Mouse (Mus musculus): ENCODE data around the gene Nme1. TPM values are rescaled to one million over a fixed set of nuclear protein-coding genes. Genes with fewer than 3 reads are reported as not detected.

Nme1 gene
- 188 and 217 TPM in 2 replicates for polyA plus RNA-seq (2012; rRNA removed)

GRCm38 (mm10) chr11:93968005-93968847 lies at the start of gene Nme1, which contains the start of gene Gm20390:
Gene Nme1 (minus strand): TSS chr11:93968521.
Gene Gm20390 (minus strand): TSS chr11:93968293.
- peak within 1 kb of the TSS; percentile 42 for H3K27ac ChIP-seq (ENCODE audit: control insufficient read depth, insufficient read depth, low read length)
- peaks cover 5% of the 10 kb centered on the region for H3K4me1 ChIP-seq (replicated peaks; ENCODE audit: control insufficient read depth, insufficient read depth, low read length)
- H3K36me3 ChIP-seq (ENCODE audit: control insufficient read depth, insufficient read depth, low read length) = peaks cover 19% of the 10 kb centered on the region; the same call in 1 of the 2 replicates
- H3K4me3 ChIP-seq (ENCODE audit: control insufficient read depth, insufficient read depth, low read length) = peak within 1 kb of the TSS; percentile 77
- DNase-seq = peak; percentile 97
- H3K27me3 ChIP-seq (ENCODE audit: control insufficient read depth, insufficient read depth, low read length) = no peaks in the 10 kb centered on the region
- TF ChIP-seq POLR2A (IDR thresholded peaks at IDR 0.05; ENCODE audit: control insufficient read depth, extremely low read depth, insufficient read depth, low read length, poor library complexity) (no peak), CTCF (IDR thresholded peaks at IDR 0.05; ENCODE audit: borderline replicate concordance, control insufficient read depth, extremely low read depth, insufficient read depth, low read length, poor library complexity) (peak; percentile 8; the same call in 1 of the 2 replicates)
- under 1% methylated on average over 40 of the region's 40 CpGs for WGBS

- 94% methylated on average over 2 of the region's 2 CpGs for WGBS
- Histone ChIP-seq H3K4me1 (replicated peaks; ENCODE audit: control insufficient read depth, insufficient read depth, low read length) (no peaks in the 10 kb centered on the region), H3K27ac (ENCODE audit: control insufficient read depth, insufficient read depth, low read length) (no peak overlapping the region), H3K4me3 (ENCODE audit: control insufficient read depth, insufficient read depth, low read length) (no peak overlapping the region), H3K27me3 (ENCODE audit: control insufficient read depth, insufficient read depth, low read length) (no peaks in the 10 kb centered on the region), H3K36me3 (ENCODE audit: control insufficient read depth, insufficient read depth, low read length) (no peaks in the 10 kb centered on the region)
- no peak for DNase-seq
- TF ChIP-seq CTCF (IDR thresholded peaks at IDR 0.05; ENCODE audit: borderline replicate concordance, control insufficient read depth, extremely low read depth, insufficient read depth, low read length, poor library complexity) (no peak), POLR2A (IDR thresholded peaks at IDR 0.05; ENCODE audit: control insufficient read depth, extremely low read depth, insufficient read depth, low read length, poor library complexity) (no peak)
Measured at GRCm38 (mm10) chr11:94003346-94003745, 35.0 kb upstream of the Nme1 start.

- H3K27ac ChIP-seq (ENCODE audit: control insufficient read depth, insufficient read depth, low read length) = no peak overlapping the region
- peaks cover 8% of the 10 kb centered on the region for H3K4me1 ChIP-seq (replicated peaks; ENCODE audit: control insufficient read depth, insufficient read depth, low read length)
- no peaks in the 10 kb centered on the region for H3K27me3 ChIP-seq (ENCODE audit: control insufficient read depth, insufficient read depth, low read length)
- no peak for TF ChIP-seq POLR2A (IDR thresholded peaks at IDR 0.05; ENCODE audit: control insufficient read depth, extremely low read depth, insufficient read depth, low read length, poor library complexity)
- no peak for TF ChIP-seq CTCF (IDR thresholded peaks at IDR 0.05; ENCODE audit: borderline replicate concordance, control insufficient read depth, extremely low read depth, insufficient read depth, low read length, poor library complexity)
- no peaks in the 10 kb centered on the region for H3K36me3 ChIP-seq (ENCODE audit: control insufficient read depth, insufficient read depth, low read length)
- no peak for DNase-seq
- H3K4me3 ChIP-seq (ENCODE audit: control insufficient read depth, insufficient read depth, low read length) = no peak overlapping the region
Measured at GRCm38 (mm10) chr11:93999276-93999675, 31.0 kb upstream of the Nme1 start.

DNA sequence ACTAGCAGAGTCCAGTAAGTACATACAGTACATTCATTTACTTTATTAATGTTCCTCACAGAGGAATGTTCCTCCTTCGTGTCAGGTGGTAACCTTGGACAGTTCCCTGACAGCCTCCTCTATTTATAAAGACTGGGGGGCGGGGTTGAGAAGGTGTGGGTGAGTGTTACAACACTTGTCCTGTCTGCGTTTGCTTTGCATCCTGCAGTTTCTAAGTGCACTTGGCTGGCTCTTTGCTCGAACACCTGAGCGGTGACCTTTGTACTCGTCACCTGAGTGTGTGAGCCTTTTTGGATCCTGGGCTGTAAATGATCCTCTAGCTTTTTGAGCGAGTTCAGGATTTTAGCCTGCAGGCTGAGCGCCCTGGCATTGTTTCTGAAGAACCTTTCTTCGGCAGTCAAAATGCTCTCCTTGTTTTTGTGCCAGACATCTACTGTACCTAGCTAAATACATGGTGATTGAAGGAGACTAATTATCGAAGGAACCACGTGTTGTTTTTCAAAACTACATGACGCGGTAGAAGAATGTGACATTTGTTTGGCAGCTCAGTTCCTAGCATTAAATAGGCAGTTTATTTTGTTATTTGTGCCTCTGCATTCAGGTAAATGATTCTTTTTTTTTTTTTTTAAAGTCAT lies 28.9 kb upstream of the Nme1 start:
- Histone ChIP-seq H3K36me3 (ENCODE audit: control insufficient read depth, insufficient read depth, low read length) (no peaks in the 10 kb centered on the region), H3K4me3 (ENCODE audit: control insufficient read depth, insufficient read depth, low read length) (peak overlapping the region; percentile 6; the same call in 1 of the 2 replicates), H3K27ac (ENCODE audit: control insufficient read depth, insufficient read depth, low read length) (no peak overlapping the region; the same call in 1 of the 2 replicates), H3K4me1 (replicated peaks; ENCODE audit: control insufficient read depth, insufficient read depth, low read length) (peaks cover 8% of the 10 kb centered on the region), H3K27me3 (ENCODE audit: control insufficient read depth, insufficient read depth, low read length) (no peaks in the 10 kb centered on the region)
- TF ChIP-seq CTCF (IDR thresholded peaks at IDR 0.05; ENCODE audit: borderline replicate concordance, control insufficient read depth, extremely low read depth, insufficient read depth, low read length, poor library complexity) (no peak), POLR2A (IDR thresholded peaks at IDR 0.05; ENCODE audit: control insufficient read depth, extremely low read depth, insufficient read depth, low read length, poor library complexity) (no peak)
- DNase-seq = peak; percentile 39
- 43% methylated on average over 13 of the region's 13 CpGs for WGBS

GRCm38 (mm10) chr11:93996306-93997140 lies 28.2 kb upstream of the Nme1 start:
- Histone ChIP-seq H3K27me3 (ENCODE audit: control insufficient read depth, insufficient read depth, low read length) (no peaks in the 10 kb centered on the region), H3K27ac (ENCODE audit: control insufficient read depth, insufficient read depth, low read length) (peak overlapping the region; percentile 57), H3K4me1 (replicated peaks; ENCODE audit: control insufficient read depth, insufficient read depth, low read length) (peaks cover 8% of the 10 kb centered on the region), H3K36me3 (ENCODE audit: control insufficient read depth, insufficient read depth, low read length) (no peaks in the 10 kb centered on the region), H3K4me3 (ENCODE audit: control insufficient read depth, insufficient read depth, low read length) (peak overlapping the region; percentile 93)
- under 1% methylated on average over 58 of the region's 58 CpGs for WGBS
- peak; percentile 50 for DNase-seq
- TF ChIP-seq CTCF (IDR thresholded peaks at IDR 0.05; ENCODE audit: borderline replicate concordance, control insufficient read depth, extremely low read depth, insufficient read depth, low read length, poor library complexity) (no peak), POLR2A (IDR thresholded peaks at IDR 0.05; ENCODE audit: control insufficient read depth, extremely low read depth, insufficient read depth, low read length, poor library complexity) (no peak)

All from thymus, adult 2 months (tissue).